ENCODE assay signal across 15 mouse cellular contexts in the genomic region with DNA sequence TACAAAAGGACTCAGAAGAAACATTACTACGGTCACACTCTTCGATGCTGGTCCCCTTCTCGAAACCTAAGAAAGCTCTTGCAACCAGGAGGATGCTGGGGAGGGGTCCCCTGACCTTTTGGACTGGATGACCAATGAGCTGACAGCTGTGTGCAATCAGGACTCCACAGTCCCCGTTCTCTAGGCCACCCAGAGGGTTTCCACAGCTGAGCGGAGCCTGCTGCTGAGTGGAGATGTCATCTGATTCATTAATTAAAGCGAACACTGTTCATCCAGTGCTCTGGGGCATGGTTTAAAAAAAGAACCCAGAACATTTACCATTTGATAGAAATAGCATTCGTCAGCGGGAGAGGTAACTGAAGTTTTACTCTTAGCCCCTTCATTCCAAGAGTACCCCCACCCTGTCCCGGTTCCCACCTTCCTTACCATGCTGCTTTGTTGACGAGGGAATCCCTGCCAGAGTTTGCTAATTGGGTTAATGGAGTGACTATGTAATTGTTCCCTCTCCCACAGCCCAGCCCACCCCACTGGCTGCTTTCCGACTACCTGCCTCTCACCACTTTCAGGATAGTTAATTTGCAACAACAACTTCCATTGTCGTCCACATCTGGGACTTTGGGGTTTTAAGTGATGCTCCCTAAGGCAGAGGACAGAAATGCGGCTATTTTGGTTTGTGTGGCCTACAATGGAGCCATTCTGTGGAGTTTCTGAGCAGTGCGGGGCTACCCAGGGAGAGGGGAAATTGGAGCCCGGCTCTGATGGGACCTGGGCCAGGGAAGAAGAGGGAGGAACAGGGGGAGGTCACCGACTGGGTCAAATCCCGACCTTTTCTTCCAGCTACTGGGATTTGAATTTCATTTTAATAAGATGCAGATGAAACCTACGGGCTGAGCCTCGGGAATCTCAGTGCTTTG. TPM values are rescaled to one million over a fixed set of nuclear protein-coding genes. Genes with fewer than 3 reads are reported as not detected.
DNase-seq lines count a peak whose midpoint lies in the region; ATAC-seq and TF ChIP-seq lines count a peak whose summit lies in the region.
"Had no signal": no experiment of that assay in that cellular context is flagged by ENCODE, and none has a peak within 500 bp of the region (broad histone marks: within the 10 kb centered on the region; RNA-seq: fewer than 3 reads in every experiment).

No protein-coding gene starts in this region.

- H3K4me3 ChIP-seq in hindbrain, embryonic 10.5 days: no peak overlapping the region
- H3K4me3 ChIP-seq in hindbrain, embryonic 14.5 days (replicated peaks; ENCODE audit: low read length): no peak overlapping the region
- H3K4me3 ChIP-seq in stomach, embryonic 16.5 days (replicated peaks; ENCODE audit: low read length): no peak overlapping the region
- H3K4me3 ChIP-seq in stomach, postnatal 0 days (ENCODE audit: low read depth, low read length): no peak overlapping the region
- H3K4me3 ChIP-seq: heart, embryonic 13.5 days; intestine, embryonic 15.5 days had no signal

- no peak overlapping the region for H3K4me2 ChIP-seq in hindbrain, embryonic 14.5 days (replicated peaks)
- no peak overlapping the region; the same call in 1 of the 2 replicates for H3K4me2 ChIP-seq in stomach, embryonic 16.5 days (ENCODE audit: low read depth, low read length)
- H3K4me2 ChIP-seq in stomach, postnatal 0 days (replicated peaks; ENCODE audit: low read depth): no peak overlapping the region
- H3K4me2 ChIP-seq: heart, embryonic 13.5 days; intestine, embryonic 15.5 days; lung, embryonic 14.5 days had no signal

- WGBS in hindbrain, embryonic 10.5 days: 26% methylated on average over 19 of the region's 19 CpGs
- WGBS in hindbrain, embryonic 14.5 days: 17% methylated on average over 19 of the region's 19 CpGs
- 40% methylated on average over 19 of the region's 19 CpGs for WGBS in stomach, embryonic 16.5 days
- WGBS in stomach, postnatal 0 days: 51% methylated on average over 19 of the region's 19 CpGs

- no peak for TF ChIP-seq EP300 in stomach, postnatal 0 days (optimal IDR thresholded peaks at IDR 0.05)

- H3K36me3 ChIP-seq in hindbrain, embryonic 10.5 days: no peaks in the 10 kb centered on the region
- no peaks in the 10 kb centered on the region for H3K36me3 ChIP-seq in hindbrain, embryonic 14.5 days (replicated peaks; ENCODE audit: control insufficient read depth, insufficient read depth)
- no peaks in the 10 kb centered on the region for H3K36me3 ChIP-seq in stomach, embryonic 16.5 days (ENCODE audit: control insufficient read depth, insufficient read depth, low read length)
- H3K36me3 ChIP-seq in stomach, postnatal 0 days (ENCODE audit: control insufficient read depth, insufficient read depth, low read length): no peaks in the 10 kb centered on the region
- H3K36me3 ChIP-seq: heart, embryonic 13.5 days; intestine, embryonic 15.5 days had no signal

- H3K27ac ChIP-seq in hindbrain, embryonic 10.5 days: peak overlapping the region; percentile 71; the same call in 1 of the 2 replicates
- H3K27ac ChIP-seq in hindbrain, embryonic 14.5 days: no peak overlapping the region
- no peak overlapping the region for H3K27ac ChIP-seq in stomach, embryonic 16.5 days (ENCODE audit: low read length)
- no peak overlapping the region for H3K27ac ChIP-seq in stomach, postnatal 0 days (replicated peaks)
- H3K27ac ChIP-seq: heart, embryonic 13.5 days; intestine, embryonic 15.5 days had no signal

- H3K9me3 ChIP-seq in hindbrain, embryonic 10.5 days: no peaks in the 10 kb centered on the region
- no peaks in the 10 kb centered on the region for H3K9me3 ChIP-seq in hindbrain, embryonic 14.5 days (ENCODE audit: control insufficient read depth, low read length)
- H3K9me3 ChIP-seq in stomach, embryonic 16.5 days (replicated peaks; ENCODE audit: control insufficient read depth, low read length): no peaks in the 10 kb centered on the region
- H3K9me3 ChIP-seq in stomach, postnatal 0 days (ENCODE audit: control insufficient read depth, low read length): no peaks in the 10 kb centered on the region
- H3K9me3 ChIP-seq: heart, embryonic 13.5 days; intestine, embryonic 15.5 days had no signal

- DNase-seq in hindbrain, embryonic 10.5 days (ENCODE audit: low spot score): peak; percentile 55
- no peak for DNase-seq in hindbrain, embryonic 14.5 days (ENCODE audit: low spot score)
- DNase-seq in stomach, postnatal 0 days (ENCODE audit: low spot score): no peak
- DNase-seq in forelimb bud, embryonic 11.5 days (ENCODE audit: low read depth, low spot score): peak; percentile 50
- no peak for DNase-seq in urinary bladder, postnatal 36 days (ENCODE audit: low spot score in 2 of 2)
- DNase-seq in right cerebral cortex, postnatal 14 days: no peak
- DNase-seq: cerebellum, postnatal 14 days; lung, embryonic 14.5 days had no signal

- ATAC-seq in hindbrain, embryonic 14.5 days (ENCODE audit: low FRiP score): no peak
- ATAC-seq in stomach, embryonic 16.5 days (ENCODE audit: insufficient read depth, low FRiP score): no peak
- no peak for ATAC-seq in stomach, postnatal 0 days (ENCODE audit: low FRiP score, low TSS enrichment)
- no peak for ATAC-seq in megakaryocyte-erythroid progenitor cell, adult 5-6 weeks (replicated peaks; ENCODE audit: low FRiP score, low TSS enrichment, poor library complexity, severe bottlenecking)
- ATAC-seq: intestine, embryonic 15.5 days had no signal

- TF ChIP-seq CTCF in stomach, postnatal 0 days (IDR thresholded peaks at IDR 0.05; ENCODE audit: low read depth): no peak

- H3K27me3 ChIP-seq in hindbrain, embryonic 10.5 days (ENCODE audit: insufficient read depth, poor library complexity, severe bottlenecking): no peaks in the 10 kb centered on the region
- no peaks in the 10 kb centered on the region for H3K27me3 ChIP-seq in hindbrain, embryonic 14.5 days (ENCODE audit: control insufficient read depth, insufficient read depth, low read length)
- H3K27me3 ChIP-seq in stomach, embryonic 16.5 days (ENCODE audit: control insufficient read depth, insufficient read depth, low read length): no peaks in the 10 kb centered on the region
- H3K27me3 ChIP-seq in stomach, postnatal 0 days (ENCODE audit: control insufficient read depth, insufficient read depth, low read length): no peaks in the 10 kb centered on the region
- H3K27me3 ChIP-seq: intestine, embryonic 15.5 days had no signal

- no peak overlapping the region for H3K9ac ChIP-seq in hindbrain, embryonic 14.5 days
- H3K9ac ChIP-seq in stomach, embryonic 16.5 days (ENCODE audit: low read length): peak overlapping the region; percentile 17; the same call in 1 of the 2 replicates
- H3K9ac ChIP-seq in stomach, postnatal 0 days (ENCODE audit: low read length): no peak overlapping the region
- H3K9ac ChIP-seq: heart, embryonic 13.5 days; intestine, embryonic 15.5 days; lung, embryonic 14.5 days had no signal

- H3K4me1 ChIP-seq in hindbrain, embryonic 10.5 days (replicated peaks): peaks cover 44% of the 10 kb centered on the region
- H3K4me1 ChIP-seq in hindbrain, embryonic 14.5 days (replicated peaks; ENCODE audit: control insufficient read depth, insufficient read depth, low read length): peaks cover 17% of the 10 kb centered on the region
- peaks cover 24% of the 10 kb centered on the region for H3K4me1 ChIP-seq in stomach, embryonic 16.5 days (ENCODE audit: control insufficient read depth, insufficient read depth, low read length)
- peaks cover 4% of the 10 kb centered on the region; the same call in 1 of the 2 replicates for H3K4me1 ChIP-seq in stomach, postnatal 0 days (replicated peaks; ENCODE audit: control insufficient read depth, insufficient read depth)

RNA-seq across cellular contexts. Expression of a gene that starts 10.7 kb away (rescaled TPM):
- polyA plus RNA-seq in hindbrain, embryonic 10.5 days (2016; fragmentation: Nextera tagmentation; extraction: Ambion mirVana): 167 and 168 TPM in 2 replicates
- polyA plus RNA-seq in hindbrain, embryonic 14.5 days (2014; fragmentation: Nextera tagmentation; extraction: Ambion mirVana): 139 and 142 TPM in 2 replicates
- 140 and 160 TPM in 2 replicates for polyA plus RNA-seq in stomach, embryonic 16.5 days (2015; fragmentation: Nextera tagmentation; extraction: Ambion mirVana)
- 206 and 215 TPM in 2 replicates for polyA plus RNA-seq in stomach, postnatal 0 days (2015; fragmentation: Nextera tagmentation; extraction: Ambion mirVana)
- 115 and 118 TPM in 2 replicates for total RNA-seq in megakaryocyte-erythroid progenitor cell, adult 5-6 weeks (2014; fragmentation: Nextera tagmentation)
- 67.8 and 111 TPM in 2 replicates for total RNA-seq in megakaryocyte-erythroid progenitor cell, adult 5-6 weeks (2017)

RNA-seq across cellular contexts. Expression of a gene that starts 50.4 kb away (rescaled TPM):
- polyA plus RNA-seq in hindbrain, embryonic 10.5 days (2016; fragmentation: Nextera tagmentation; extraction: Ambion mirVana): not detected in 2 replicates
- polyA plus RNA-seq in hindbrain, embryonic 14.5 days (2014; fragmentation: Nextera tagmentation; extraction: Ambion mirVana): not detected in 2 replicates
- not detected in 2 replicates for polyA plus RNA-seq in stomach, embryonic 16.5 days (2015; fragmentation: Nextera tagmentation; extraction: Ambion mirVana)
- not detected in 2 replicates for polyA plus RNA-seq in stomach, postnatal 0 days (2015; fragmentation: Nextera tagmentation; extraction: Ambion mirVana)
- not detected in 2 replicates for total RNA-seq in megakaryocyte-erythroid progenitor cell, adult 5-6 weeks (2014; fragmentation: Nextera tagmentation)
- total RNA-seq in megakaryocyte-erythroid progenitor cell, adult 5-6 weeks (2017): not detected in 2 replicates
- total RNA-seq: left cerebral cortex, postnatal 10 days had no signal
- polyA plus RNA-seq: heart, embryonic 13.5 days; intestine, embryonic 15.5 days; lung, embryonic 14.5 days; midbrain, embryonic 16.5 days; urinary bladder, adult 2 months had no signal

Comparison
In these comparisons a context has a peak if more than half of its experiments do, and no peak if none do; other contexts are left out.
1. DNase-seq: peak in hindbrain, embryonic 10.5 days (single experiment) and forelimb bud, embryonic 11.5 days (single experiment); none in hindbrain, embryonic 14.5 days (single experiment), stomach, postnatal 0 days (single experiment), urinary bladder, postnatal 36 days (0 of 2) and right cerebral cortex, postnatal 14 days (single experiment).